Mouse (Mus musculus): Measurements from ENCODE around the gene Nudt8.

DNA sequence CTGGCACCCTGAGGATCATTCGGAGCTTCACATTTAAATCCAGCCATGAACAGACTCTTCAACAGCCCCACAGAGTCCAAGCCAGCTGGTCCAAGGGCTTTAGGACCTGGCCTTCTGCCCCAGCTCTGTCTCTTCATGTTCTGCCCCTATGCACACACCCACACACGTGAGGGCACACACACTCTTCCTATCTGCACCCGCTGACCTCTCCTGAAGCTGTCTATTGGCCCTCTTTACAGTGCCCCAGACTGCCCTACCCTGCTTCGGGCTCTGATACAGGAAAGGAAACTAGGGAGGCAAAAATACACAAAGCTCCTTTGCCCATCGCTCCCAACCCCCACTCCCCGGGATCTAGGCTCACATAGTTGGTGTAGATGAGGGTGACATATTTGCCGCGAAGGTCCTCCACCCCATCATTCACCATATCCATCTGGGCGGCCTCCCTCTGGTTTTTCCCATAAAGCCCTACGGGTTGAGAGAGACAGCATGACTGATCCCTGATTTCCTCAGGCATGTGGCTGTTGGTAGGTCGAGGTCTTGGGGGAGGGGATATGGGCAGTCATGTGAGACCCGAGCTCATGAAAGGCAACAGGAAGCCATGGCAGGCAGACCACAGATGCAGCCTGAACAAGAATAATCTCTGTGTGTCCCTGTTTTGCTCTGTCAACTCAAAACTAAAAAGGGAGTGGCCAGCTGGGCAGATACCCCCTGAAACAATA, 36.1 kb downstream of the Nudt8 start:
- no peak for TF ChIP-seq E2F4 (IDR thresholded peaks at IDR 0.05; ENCODE audit: insufficient read depth)
- no peak for TF ChIP-seq POLR2A (IDR thresholded peaks at IDR 0.05; ENCODE audit: insufficient read length, low read depth)
- TF ChIP-seq USF1 (IDR thresholded peaks at IDR 0.05; ENCODE audit: low read depth), result no peak
- TF ChIP-seq POLR2AphosphoS2 (IDR thresholded peaks at IDR 0.05; ENCODE audit: insufficient read length, low read depth), result no peak
- TF ChIP-seq TCF12 (IDR thresholded peaks at IDR 0.05; ENCODE audit: insufficient read depth, poor library complexity, severe bottlenecking), result no peak
